Mouse (Mus musculus): ENCODE measurements around the gene Pmm2. TPM values are rescaled to one million over a fixed set of nuclear protein-coding genes. Genes with fewer than 3 reads are reported as not detected.
A peak's percentile ranks its signal among the peaks of the same experiment; 100 is the strongest.

The Pmm2 gene
- total RNA-seq, 2 experiments from 2014 or later, result 25.4 to 29.5 TPM

DNA sequence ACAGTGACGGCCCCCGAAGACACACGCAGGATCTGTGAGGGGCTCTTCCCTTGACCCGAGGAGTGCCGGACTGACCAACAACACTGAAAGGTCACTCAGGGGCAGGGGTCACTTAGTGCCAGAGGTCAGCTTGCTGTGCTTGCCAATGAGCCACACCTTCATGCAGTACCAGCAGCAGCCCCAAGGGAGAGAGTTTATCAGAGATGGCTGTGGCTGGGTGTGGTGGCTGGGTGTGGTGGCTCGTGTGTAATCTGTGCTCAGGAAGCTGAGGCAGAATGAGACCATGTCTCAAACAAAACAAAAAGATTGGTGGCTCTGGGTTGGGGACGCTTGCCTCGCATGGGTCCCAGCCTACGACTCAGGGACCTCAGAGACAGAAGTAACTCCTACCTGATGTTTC is 18.1 kb downstream of the Pmm2 start:
- no peak for DNase-seq (ENCODE audit: low spot score in 2 of 2)

DNA sequence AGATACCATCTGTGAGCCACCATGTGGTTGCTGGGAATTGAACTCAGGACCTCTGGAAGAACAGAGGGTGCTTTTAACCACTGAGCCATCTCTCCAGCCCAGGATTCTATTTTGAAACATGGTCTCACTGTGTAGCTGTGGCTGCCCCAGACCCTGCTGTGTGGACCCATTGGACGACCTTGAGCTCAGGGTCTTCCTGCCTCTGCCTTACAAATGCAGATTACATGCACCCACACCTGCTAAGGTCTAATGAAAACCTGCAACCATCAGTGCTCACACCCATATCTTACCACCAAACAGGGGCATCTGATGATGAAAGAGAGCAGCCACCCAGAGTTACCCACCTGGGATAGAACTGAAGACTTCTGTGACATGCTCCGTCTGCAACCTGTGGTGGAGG is 18.8 kb downstream of the Pmm2 start:
- no peak for DNase-seq (ENCODE audit: low spot score in 2 of 2)

DNA sequence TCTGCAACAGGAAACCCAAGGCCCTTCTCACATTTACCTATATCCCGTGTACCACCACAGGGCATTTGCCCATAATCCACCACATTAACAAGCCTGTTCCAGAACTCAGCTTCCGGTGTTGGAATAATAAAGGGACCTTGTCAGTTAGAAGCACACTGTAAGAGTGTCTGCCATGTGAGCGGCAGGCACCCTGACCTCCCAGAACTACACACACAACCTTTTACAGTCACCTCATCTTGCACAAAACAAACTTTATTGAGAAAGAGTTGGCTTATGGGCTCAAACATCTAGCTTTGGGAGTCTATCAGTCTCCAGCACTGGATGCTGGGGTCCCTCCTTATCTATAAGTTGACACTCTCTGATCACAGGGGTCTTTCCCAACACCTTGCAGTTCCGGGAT is 20.9 kb downstream of the Pmm2 start:
- no peak for DNase-seq (ENCODE audit: low spot score in 2 of 2)

DNA sequence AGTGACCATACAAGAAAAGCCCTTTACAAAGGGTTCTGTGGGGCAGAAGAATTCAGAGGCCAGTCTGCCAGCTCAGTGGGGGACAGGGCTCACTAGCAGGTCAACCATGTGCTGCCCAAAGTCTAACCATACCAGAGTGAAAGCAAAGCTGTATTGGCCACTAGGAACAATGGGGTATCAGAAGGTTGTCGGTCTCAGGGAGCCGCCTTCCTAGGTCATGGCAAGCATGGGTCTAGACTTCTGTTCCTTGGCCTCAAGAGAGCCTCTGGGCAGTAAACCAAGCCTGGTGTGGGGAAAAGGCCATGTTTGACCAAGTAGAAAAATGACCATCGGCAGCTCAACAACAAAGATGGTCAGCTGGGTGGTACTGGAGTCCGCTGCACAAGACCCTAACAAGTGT is 21.3 kb downstream of the Pmm2 start:
- no peak for DNase-seq (ENCODE audit: low spot score in 2 of 2)

DNA sequence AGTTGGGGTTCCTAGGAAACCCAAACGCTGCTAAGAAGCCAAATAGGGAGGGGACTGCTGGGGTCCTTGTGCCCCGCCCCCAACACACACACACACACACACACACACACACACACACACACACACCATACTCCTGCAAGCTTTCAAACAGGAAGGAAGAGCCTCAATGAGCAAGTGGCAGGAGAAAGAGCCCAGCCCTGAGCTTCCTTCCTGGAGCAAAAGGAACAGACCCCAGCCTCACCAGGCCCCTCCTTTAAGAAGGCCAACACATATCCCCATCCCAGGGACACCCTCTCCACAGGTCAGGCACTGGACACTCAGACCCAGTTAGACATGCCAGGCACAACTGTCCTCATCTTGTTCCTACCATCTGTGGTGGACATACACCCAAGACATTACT is 25.5 kb downstream of the Pmm2 start:
- no peak for DNase-seq (ENCODE audit: low spot score in 2 of 2)

DNA sequence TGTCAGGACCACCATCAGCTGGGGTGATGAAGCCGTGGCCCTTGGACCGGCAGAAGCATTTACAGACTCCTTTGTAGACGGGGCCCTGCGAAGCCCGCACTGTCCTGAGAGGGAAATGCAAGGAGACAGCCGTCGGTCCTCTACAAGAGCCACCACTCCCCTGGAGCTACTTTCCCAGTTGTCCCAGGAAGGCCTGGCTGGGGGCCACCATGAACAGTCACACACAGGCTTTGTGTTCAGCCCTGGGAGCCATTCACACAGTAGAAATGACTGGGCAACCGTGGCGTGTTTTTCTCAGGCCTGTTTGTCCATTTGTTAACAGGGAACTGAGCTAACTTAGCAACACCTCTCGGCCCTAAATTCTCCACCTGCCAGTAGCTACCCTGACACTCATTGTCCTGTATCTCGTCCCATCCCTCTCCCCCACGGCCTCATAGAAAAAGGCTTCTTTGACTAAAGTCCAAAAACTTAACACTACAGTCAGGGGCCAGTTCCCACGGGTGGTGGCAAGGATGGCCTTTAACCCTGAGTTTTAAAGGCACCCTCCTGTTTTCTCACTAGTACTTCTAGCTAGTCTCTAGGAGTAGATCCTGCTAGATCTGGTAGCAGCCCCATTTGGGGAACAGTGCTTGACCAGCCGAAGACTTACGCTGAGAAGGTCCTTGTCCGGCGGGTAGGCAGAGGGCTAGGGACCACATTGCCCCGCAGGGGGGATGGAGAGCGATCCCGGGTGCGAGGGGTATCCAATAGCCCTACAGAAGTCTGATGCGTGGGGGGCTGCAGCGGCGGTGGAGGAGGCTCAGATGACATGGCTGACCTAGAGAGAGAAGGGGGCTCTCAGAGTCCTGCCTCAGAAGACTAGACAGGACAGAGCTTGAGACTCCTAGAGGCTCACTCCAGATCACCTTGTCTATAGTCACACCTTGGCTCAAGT is 26.4 kb downstream of the Pmm2 start:
- DNase-seq (ENCODE audit: low spot score in 2 of 2), result peak in 1 of 2 experiments; percentile 33

DNA sequence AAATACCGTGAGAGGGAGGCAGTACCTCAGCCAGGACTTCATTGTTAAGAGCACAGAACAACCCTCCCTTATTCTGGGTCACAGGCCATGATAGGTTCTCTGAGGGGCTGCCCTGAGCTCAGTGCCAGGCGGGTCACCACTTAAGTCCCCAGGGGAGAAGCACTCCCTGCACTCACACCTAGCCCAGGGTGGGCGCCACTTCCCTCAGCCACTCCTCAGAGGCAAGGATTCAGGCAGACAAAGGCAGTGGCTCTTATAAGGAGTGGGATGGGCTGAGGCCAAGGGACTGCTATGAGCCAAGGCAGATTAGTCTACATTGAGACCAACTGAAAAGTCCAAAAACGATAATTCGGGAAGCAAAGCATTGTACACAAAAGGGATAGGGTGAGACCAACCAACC is 27.9 kb downstream of the Pmm2 start:
- DNase-seq (ENCODE audit: low spot score in 2 of 2), result no peak

DNA sequence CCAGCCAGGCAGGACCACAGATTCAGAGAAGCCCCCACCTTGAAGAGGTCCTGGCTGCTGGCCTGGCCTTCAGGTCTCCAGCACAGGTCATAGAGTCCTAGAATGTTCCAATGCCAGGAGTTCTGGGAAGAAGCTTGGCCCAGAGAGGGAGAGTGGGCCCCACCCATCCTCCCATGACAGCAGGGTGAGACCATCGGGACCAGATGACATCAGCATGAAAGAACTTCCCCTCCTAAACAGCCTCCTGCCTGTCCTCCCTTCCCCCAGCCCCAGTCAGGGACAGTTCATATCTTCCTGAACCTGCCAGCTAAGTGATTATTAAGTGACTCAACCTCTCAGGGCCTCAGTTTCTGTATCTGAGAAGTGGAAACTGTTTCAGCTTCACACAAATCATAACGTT is 29.0 kb downstream of the Pmm2 start:
- DNase-seq (ENCODE audit: low spot score in 2 of 2), result no peak

DNA sequence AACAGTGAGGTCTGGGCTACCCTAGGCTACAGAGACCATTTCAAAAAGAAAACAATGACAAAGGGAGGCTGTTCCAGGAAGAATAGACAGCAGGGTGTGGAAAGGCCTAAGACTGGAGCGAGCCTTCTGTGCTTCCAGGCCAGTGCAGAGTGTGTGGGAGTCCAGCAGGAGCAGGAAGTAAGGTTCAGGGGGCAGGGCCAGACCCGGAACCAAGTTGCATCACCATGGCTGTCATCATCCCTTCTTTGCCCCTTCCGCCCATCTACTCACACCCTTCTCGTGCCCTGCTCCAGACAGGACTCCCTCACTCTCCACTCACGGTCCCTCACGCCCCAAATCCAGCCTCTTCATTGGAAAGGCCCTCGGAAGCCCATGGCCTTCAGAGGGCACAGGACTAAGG is 29.8 kb downstream of the Pmm2 start:
- no peak for DNase-seq (ENCODE audit: low spot score in 2 of 2)

DNA sequence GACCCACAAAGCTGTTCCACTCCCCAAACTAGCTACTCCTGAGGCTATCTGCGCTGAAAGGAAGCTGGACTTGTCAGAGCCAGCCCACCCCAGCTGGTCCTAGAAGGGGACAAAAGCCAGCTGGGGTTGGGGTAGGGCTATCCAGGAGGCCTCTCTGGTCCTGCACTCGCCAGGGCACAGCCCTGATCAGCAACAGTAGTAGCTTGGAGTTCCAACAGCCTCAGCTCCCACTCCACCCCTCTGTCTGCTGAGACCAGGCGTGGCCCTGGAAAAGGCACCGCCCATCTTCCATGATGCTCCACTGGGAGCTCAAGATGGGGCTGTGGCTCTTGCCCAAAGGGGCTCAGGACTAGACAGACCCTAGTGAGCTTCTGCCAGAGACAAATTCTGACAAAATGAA is 30.3 kb downstream of the Pmm2 start:
- DNase-seq (ENCODE audit: low spot score in 2 of 2), result no peak

DNA sequence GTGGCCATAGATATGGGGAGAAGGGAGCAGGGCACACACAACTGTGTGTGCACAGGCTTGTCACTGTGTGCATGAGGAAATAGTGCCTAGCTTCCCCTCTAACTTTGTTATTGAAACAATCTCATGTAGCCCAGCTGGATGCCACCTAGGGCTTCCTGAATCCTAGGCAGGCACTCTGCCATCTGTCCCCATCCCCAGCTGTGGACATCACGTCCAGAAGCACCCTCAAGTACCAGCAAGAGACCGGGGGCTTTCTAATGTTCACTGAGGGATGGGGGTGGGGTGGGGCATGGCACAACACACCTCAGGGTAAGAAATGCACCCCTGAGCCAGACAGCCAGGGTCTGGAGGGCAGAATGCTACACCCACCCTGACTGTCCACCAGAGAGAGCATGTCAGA is 30.9 kb downstream of the Pmm2 start:
- no peak for DNase-seq (ENCODE audit: low spot score in 2 of 2)

DNA sequence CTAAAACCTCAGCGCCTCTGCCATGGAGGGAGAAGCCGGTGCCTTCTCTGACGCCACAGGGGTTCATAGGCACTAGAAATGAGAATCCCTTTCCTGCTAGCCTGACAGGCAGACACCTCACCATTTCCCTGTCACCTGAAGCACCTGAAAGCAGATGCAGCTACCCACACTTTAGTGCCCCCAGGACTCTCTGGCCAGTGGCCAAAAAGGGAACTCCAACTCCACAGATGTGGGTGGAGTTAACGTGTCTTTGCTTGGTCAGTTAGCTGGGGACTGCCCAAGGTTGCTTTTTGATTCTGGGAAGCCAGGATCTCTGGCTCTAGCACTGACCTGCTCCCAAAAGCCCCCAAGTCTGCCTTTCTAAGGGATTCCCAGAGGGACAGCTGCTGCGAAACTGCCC is 32.0 kb downstream of the Pmm2 start:
- no peak for DNase-seq (ENCODE audit: low spot score in 2 of 2)

DNA sequence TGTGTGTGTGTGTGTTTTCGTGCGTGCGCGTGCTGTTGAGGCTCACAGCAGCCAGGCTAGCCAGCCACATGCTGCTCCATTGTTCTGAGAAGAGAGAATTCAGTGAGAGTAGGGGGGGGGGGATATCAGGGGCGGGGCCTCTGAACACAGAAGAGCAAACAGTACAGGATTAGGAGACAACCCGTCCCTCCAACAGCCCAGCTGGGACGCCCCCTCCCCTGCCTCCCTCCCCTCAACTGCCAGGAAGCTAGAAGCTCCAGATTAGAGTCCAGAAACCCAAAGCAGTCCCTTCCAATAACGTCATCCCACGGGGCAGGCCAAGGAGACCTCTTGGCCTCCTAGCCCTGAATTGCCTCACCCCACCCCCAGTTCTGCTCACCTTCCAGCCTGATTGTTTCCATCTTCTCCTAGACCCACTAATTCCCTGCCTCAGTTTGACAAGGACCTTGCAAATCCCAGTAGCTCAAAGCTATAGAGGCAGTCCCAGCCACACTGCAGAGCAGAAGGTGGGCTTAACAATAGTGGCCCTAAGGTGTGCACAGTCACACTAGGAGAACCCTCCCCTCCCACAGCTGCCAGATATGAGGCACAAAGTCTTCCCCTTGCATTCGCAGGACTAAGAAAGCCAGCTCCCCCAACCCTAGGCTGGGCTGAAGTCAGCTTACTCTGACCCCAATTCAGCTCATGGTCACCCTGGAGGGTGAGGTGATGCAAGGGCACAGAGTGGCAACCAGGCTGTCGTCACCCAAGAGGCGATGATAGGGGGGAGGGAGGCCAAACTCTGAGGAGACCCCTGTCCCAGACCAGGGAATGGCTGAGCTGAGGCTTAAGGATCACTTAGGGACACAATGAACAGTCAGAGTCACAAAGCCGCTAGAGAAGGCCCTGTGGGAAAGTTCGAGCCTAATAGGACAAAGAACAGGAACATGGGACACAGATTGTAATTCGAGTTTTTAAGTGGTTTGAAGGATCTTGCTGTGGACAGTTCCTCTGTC is 32.9 kb downstream of the Pmm2 start:
- no peak for DNase-seq (ENCODE audit: low spot score in 2 of 2)

DNA sequence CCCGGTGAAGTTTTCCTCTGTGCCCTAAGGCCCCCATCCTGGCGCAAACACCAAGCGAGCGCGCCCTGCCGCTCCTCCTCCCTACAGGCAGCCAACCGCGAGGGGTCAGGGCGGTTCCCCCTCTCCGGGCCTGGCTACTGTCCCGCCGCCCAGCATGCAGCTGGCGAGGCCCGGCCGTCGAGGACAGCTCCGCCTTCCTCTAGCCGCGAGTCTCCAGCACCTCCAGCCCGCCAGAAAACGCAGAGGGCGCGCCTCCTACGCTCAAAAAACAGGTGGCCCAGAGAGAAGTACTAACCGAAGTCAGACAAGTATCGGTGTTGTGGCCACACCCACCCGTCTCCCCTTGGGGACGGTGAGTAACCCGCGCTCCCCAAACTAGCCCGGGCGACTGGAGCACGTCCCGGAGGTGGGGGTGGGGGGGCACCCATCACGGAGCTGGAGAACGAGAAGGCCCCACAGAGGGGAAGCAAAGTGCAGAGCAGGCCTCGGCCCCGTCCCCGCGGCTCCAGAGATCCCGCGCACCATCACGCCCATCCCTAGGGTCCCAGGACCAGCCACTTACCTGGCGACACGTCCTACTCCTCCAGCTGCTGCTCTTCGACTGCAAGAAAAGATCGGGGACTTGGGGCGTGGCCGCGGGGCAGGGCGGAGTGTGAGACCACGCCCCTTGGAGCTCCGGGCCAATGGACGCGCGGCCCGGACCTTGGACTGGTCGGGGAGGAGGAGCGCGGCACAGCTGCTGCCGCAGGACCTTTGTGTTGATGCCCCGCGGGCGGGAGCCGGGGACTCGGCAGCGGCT is 34.3 kb downstream of the Pmm2 start, which contains the start of gene Carhsp1:
TSS of gene Carhsp1 (minus strand) at position 605 of the 799 bp plus-strand sequence.
- DNase-seq (ENCODE audit: low spot score in 2 of 2), result peak; percentile 70 to 83

DNA sequence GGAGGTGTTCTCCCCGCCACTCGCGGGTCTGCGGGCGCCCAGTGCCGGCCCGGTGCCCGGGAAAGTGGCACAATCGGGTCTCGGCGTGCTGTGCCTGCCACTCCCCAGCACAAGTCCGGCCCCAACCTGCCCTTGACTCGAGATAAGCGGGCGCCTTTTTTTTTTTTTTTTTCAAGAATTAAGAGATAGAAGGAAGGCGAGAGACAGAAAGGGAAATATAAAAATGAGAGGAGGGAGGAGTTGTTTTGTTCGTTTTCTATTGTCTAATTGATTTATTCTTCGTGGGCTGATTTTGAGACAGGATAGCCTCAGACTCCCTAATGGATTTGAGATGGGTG is 34.8 kb downstream of the Pmm2 start:
- DNase-seq (ENCODE audit: low spot score in 2 of 2), result no peak

DNA sequence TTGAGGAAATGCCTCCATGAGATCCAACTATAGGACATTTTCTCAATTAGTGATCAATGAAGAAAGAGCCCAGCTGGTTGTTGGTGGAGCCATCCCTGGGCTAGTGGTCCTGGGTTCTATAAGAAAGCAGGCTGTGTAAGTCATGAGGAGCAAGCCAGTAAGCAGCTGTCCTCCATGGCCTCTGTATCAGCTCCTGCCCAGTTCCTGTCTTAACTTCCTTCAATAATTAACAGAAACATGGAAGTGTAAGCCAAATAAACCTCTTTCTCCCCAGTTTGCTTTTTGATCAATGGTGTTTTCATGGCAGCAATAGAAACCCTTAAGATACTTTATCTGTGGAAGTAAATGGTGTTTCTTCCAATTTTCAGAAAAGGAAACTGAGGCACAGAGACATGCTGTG is 35.3 kb downstream of the Pmm2 start:
- no peak for DNase-seq (ENCODE audit: low spot score in 2 of 2)

DNA sequence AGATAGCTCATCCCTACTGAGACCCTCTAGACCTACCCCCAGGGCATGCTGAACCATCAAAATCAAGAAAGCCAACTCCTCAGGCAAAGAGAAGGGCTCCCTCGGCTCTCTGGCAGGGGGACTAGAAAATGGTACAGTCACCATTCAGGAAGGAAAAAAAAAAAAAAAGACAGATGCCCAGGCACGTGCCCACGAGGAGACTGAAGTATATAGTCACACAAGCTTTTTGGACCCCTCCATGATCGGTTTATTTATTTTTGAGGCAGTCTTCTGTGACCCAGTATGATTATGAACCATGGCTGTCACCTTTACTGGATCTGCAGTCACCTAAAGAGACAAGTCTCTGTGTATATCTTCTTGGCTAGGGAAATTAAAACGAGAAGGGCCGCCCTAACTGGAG is 35.9 kb downstream of the Pmm2 start:
- DNase-seq (ENCODE audit: low spot score in 2 of 2), result no peak

DNA sequence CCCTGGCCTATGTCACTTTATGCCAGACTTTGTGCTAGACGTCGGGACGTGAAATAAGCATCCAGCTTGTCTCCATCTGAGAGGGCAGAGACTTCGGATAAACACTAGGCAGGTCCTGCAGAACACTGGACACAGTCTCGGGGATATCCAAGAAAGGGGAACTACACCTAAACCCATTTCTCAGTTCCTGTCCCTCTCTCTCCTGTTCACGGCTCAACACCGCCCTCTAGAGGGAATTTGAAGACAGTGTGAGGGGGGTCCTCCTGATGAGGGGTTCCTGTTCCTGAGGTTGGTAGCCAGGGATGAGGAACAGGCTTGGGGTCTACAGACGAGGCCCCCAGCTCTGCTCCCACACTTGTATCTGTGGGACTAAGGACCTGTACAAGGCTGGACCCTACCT is 36.7 kb downstream of the Pmm2 start:
- DNase-seq (ENCODE audit: low spot score in 2 of 2), result peak in 1 of 2 experiments; percentile 34

DNA sequence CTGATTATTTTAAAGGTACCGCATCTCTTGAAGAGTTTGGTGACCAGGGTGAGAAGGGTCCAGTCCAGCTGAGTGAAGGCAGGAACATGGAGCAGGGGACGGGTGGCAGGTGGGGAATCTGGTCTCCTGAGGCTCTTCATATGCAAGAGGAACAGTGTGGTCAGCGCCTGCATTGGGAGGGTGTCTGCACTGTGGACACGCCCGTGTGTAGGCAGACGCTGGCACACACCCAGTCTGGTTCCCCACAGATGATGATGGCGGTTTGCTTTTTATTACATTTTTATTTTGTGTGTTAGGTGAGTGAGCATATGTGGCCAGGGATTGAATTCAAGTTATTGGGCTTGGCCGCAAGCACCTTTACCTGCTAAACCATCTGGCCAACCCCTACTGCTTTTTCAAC is 38.1 kb downstream of the Pmm2 start:
- DNase-seq (ENCODE audit: low spot score in 2 of 2), result no peak

DNA sequence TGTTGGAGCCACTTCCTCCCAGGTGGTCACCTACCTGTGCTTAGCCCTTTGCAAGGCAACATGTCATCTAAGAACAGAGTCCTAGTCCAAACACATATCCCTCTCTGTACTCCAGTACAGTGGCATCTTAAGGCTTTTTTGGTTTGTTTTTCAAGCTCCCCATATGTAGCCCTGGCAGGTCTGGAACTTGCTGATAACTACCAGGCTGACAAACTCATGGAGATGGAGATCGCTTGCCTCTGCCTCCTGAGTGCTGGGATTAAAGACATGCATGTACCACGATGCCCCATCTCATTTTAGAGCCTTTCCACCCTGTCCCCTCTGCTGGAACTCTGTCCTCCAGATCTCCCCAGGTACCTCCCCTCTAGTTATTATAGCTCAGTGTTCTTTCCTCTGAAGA is 38.8 kb downstream of the Pmm2 start:
- DNase-seq (ENCODE audit: low spot score in 2 of 2), result no peak

DNA sequence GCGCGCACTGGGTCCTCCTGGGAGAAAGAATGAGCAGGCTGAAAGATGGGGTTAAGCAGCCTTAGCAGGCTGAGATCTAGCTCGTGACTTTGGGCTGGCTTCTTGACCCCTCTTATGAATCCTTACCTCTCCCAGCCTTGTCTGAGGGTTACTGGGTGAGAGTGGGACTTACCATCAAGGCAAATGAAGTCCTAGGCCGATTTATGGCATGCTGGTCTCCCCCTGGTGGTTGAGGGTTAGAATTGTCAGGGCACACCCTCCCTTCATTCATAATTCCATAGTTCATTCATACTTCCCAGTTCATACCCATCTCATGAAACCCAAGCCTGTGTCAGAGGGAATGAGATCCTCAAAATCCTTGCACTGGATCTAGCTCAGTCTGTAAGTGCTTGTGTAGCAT is 39.3 kb downstream of the Pmm2 start:
- peak in 1 of 2 experiments; percentile 50 for DNase-seq (ENCODE audit: low spot score in 2 of 2)
